Mouse (Mus musculus) kidney, embryonic 15.5 days (tissue): Measurements from ENCODE around the gene Frmd4b. TPM values are rescaled to one million over a fixed set of nuclear protein-coding genes. Genes with fewer than 3 reads are reported as not detected.
A peak's percentile ranks its signal among the peaks of the same experiment; 100 is the strongest.

ENCODE experiments used
- ATAC-seq: fragments of 200-750 bp; cut with Nextera tagmentation; replicated peaks from 2 replicates; pipeline ENCODE4 v1.8.0; 2017; ENCODE audit warnings: moderate TSS enrichment; ENCODE audit not compliant: low FRiP score
- H3K27ac ChIP-seq: fragments of 300-500 bp; sonication (generic); 2 replicates; pipeline ENCODE4 v1.5.1; 2015; ENCODE audit warnings: mild to moderate bottlenecking, inconsistent platforms
- H3K27me3 ChIP-seq: fragments of 300-500 bp; sonication (generic); 2 replicates; pipeline ENCODE4 v1.6.1; 2015; ENCODE audit warnings: inconsistent platforms
- H3K36me3 ChIP-seq: fragments of 300-500 bp; sonication (generic); 2 replicates; pipeline ENCODE4 v1.6.1; 2015; ENCODE audit warnings: inconsistent platforms
- H3K4me1 ChIP-seq: fragments of 300-500 bp; sonication (generic); 2 replicates; pipeline ENCODE4 v1.6.1; 2015; ENCODE audit warnings: inconsistent platforms
- H3K4me2 ChIP-seq: fragments of 300-500 bp; sonication (generic); 2 replicates; pipeline ENCODE4 v1.6.1; 2015; ENCODE audit warnings: moderate library complexity, mild to moderate bottlenecking, inconsistent platforms
- H3K4me3 ChIP-seq: fragments of 300-500 bp; sonication (generic); replicated peaks from 2 replicates; pipeline ENCODE4 v1.5.1; 2015; ENCODE audit warnings: mild to moderate bottlenecking, inconsistent platforms
- H3K9ac ChIP-seq: fragments of 300-500 bp; sonication (generic); 2 replicates; pipeline ENCODE4 v1.6.1; 2015; ENCODE audit warnings: mild to moderate bottlenecking, inconsistent platforms
- H3K9me3 ChIP-seq: fragments of 300-500 bp; sonication (generic); replicated peaks from 2 replicates; pipeline ENCODE4 v1.6.1; 2016; ENCODE audit warnings: inconsistent platforms
- WGBS: fragments of 180-500 bp; shearing (Covaris S2); methylation state at CpG from one replicate; pipeline ENCODE4 v1.1.7; 2015; ENCODE audit warnings: mixed read lengths; 5-methylcytosine and 5-hydroxymethylcytosine counted together
- polyA plus RNA-seq: library from polyadenylated mRNA; unstranded; fragments of >200 nt; fragmentation: Nextera tagmentation; extraction: Ambion mirVana; gene quantifications from 2 replicates; pipeline ENCODE4 v1.2.1, GENCODE M21; 2015

The Frmd4b gene
- polyA plus RNA-seq, 1 experiment from 2014 or later: 16.2 TPM

- ATAC-seq: no peak
- Histone ChIP-seq H3K9me3 (no peaks in the 10 kb centered on the region; the same call in 1 of the 2 replicates), H3K4me3 (no peak overlapping the region), H3K27me3 (no peaks in the 10 kb centered on the region), H3K4me2 (no peak overlapping the region), H3K27ac (no peak overlapping the region), H3K4me1 (no peaks in the 10 kb centered on the region), H3K36me3 (no peaks in the 10 kb centered on the region), H3K9ac (no peak overlapping the region)
- whole genome bisulfite sequencing: 88% methylated on average over 4 of the region's 4 CpGs
These were observed 66.2 kb downstream of the Frmd4b start for GRCm38 (mm10) chr6:97551161-97551560.

- 77% methylated on average over 2 of the region's 2 CpGs for WGBS
- no peak overlapping the region for H3K27ac ChIP-seq
- H3K4me2 ChIP-seq: no peak overlapping the region
- ATAC-seq: no peak
- no peaks in the 10 kb centered on the region for H3K27me3 ChIP-seq
- H3K9me3 ChIP-seq: no peaks in the 10 kb centered on the region
- H3K4me1 ChIP-seq: no peaks in the 10 kb centered on the region
- H3K36me3 ChIP-seq: no peaks in the 10 kb centered on the region
- H3K4me3 ChIP-seq: no peak overlapping the region
- no peak overlapping the region for H3K9ac ChIP-seq
These were observed 76.9 kb downstream of the Frmd4b start for GRCm38 (mm10) chr6:97540458-97540857.

- ATAC-seq: no peak
- Histone ChIP-seq H3K9me3 (no peaks in the 10 kb centered on the region), H3K9ac (no peak overlapping the region), H3K27ac (no peak overlapping the region), H3K27me3 (no peaks in the 10 kb centered on the region), H3K4me2 (no peak overlapping the region), H3K36me3 (no peaks in the 10 kb centered on the region), H3K4me3 (no peak overlapping the region), H3K4me1 (no peaks in the 10 kb centered on the region)
- WGBS: 90% methylated on average over 9 of the region's 9 CpGs
These were observed 81.4 kb downstream of the Frmd4b start for GRCm38 (mm10) chr6:97535763-97536445.

- WGBS: 68% methylated on average over 4 of the region's 4 CpGs
These were observed 86.3 kb downstream of the Frmd4b start for GRCm38 (mm10) chr6:97531043-97531442.

GRCm38 (mm10) chr6:97528961-97529680, 88.2 kb downstream of the Frmd4b start:
- no peak overlapping the region for H3K9ac ChIP-seq

More at GRCm38 (mm10) chr6:97531043-97531442, 86.3 kb downstream of the Frmd4b start:
- no peak for ATAC-seq
- Histone ChIP-seq H3K27me3 (no peaks in the 10 kb centered on the region), H3K4me3 (no peak overlapping the region), H3K9me3 (no peaks in the 10 kb centered on the region), H3K36me3 (no peaks in the 10 kb centered on the region), H3K9ac (no peak overlapping the region), H3K4me1 (no peaks in the 10 kb centered on the region), H3K4me2 (no peak overlapping the region), H3K27ac (no peak overlapping the region)

GRCm38 (mm10) chr6:97526092-97526491, 91.2 kb downstream of the Frmd4b start:
- Histone ChIP-seq H3K36me3 (no peaks in the 10 kb centered on the region), H3K4me1 (peaks cover 5% of the 10 kb centered on the region), H3K4me3 (no peak overlapping the region), H3K9me3 (no peaks in the 10 kb centered on the region), H3K27me3 (0 out of 2 replicates have a peak, but pooled peaks cover 4% of the 10 kb centered on the region), H3K4me2 (no peak overlapping the region), H3K27ac (no peak overlapping the region), H3K9ac (no peak overlapping the region)
- peak; percentile 69; the same call in 1 of the 2 replicates for ATAC-seq
- WGBS: 18% methylated on average over 8 of the region's 8 CpGs

More at GRCm38 (mm10) chr6:97528961-97529680, 88.2 kb downstream of the Frmd4b start:
- H3K4me1 ChIP-seq: no peaks in the 10 kb centered on the region
- no peak overlapping the region for H3K4me3 ChIP-seq
- no peaks in the 10 kb centered on the region for H3K27me3 ChIP-seq
- ATAC-seq: no peak
- no peak overlapping the region for H3K27ac ChIP-seq
- no peaks in the 10 kb centered on the region for H3K9me3 ChIP-seq
- WGBS: 56% methylated on average over 15 of the region's 15 CpGs
- no peak overlapping the region for H3K4me2 ChIP-seq
- no peaks in the 10 kb centered on the region for H3K36me3 ChIP-seq

GRCm38 (mm10) chr6:97523118-97523517, 94.2 kb downstream of the Frmd4b start:
- peak; percentile 57 for ATAC-seq
- no peak overlapping the region for H3K4me3 ChIP-seq
- peaks cover 9% of the 10 kb centered on the region for H3K4me1 ChIP-seq
- no peak overlapping the region for H3K9ac ChIP-seq
- no peaks in the 10 kb centered on the region for H3K36me3 ChIP-seq
- H3K9me3 ChIP-seq: no peaks in the 10 kb centered on the region
- H3K27ac ChIP-seq: no peak overlapping the region
- 0% methylated on average over 11 of the region's 11 CpGs for WGBS
- 0 out of 2 replicates have a peak, but pooled peaks cover 4% of the 10 kb centered on the region for H3K27me3 ChIP-seq
- H3K4me2 ChIP-seq: peak overlapping the region; percentile 50

GRCm38 (mm10) chr6:97521279-97522038, 95.9 kb downstream of the Frmd4b start:
- Histone ChIP-seq H3K27ac (no peak overlapping the region), H3K9ac (no peak overlapping the region), H3K9me3 (no peaks in the 10 kb centered on the region), H3K4me2 (no peak overlapping the region), H3K27me3 (0 out of 2 replicates have a peak, but pooled peaks cover 4% of the 10 kb centered on the region), H3K4me3 (no peak overlapping the region), H3K4me1 (peaks cover 20% of the 10 kb centered on the region), H3K36me3 (no peaks in the 10 kb centered on the region)
- WGBS: 68% methylated on average over 13 of the region's 13 CpGs
- ATAC-seq: no peak

- Histone ChIP-seq H3K36me3 (no peaks in the 10 kb centered on the region), H3K4me3 (no peak overlapping the region), H3K4me1 (peaks cover 20% of the 10 kb centered on the region), H3K27ac (no peak overlapping the region), H3K9ac (no peak overlapping the region), H3K27me3 (0 out of 2 replicates have a peak, but pooled peaks cover 4% of the 10 kb centered on the region), H3K4me2 (no peak overlapping the region), H3K9me3 (no peaks in the 10 kb centered on the region)
- no peak for ATAC-seq
- WGBS: 46% methylated on average over 2 of the region's 2 CpGs
These were observed 96.8 kb downstream of the Frmd4b start for GRCm38 (mm10) chr6:97520566-97520965.

- Histone ChIP-seq H3K27ac (no peak overlapping the region), H3K36me3 (no peaks in the 10 kb centered on the region), H3K9ac (no peak overlapping the region), H3K9me3 (no peaks in the 10 kb centered on the region), H3K4me3 (no peak overlapping the region), H3K4me1 (peaks cover 20% of the 10 kb centered on the region), H3K4me2 (no peak overlapping the region), H3K27me3 (0 out of 2 replicates have a peak, but pooled peaks cover 4% of the 10 kb centered on the region)
- no peak for ATAC-seq
- 74% methylated on average over 10 of the region's 10 CpGs for WGBS
These were observed 97.8 kb downstream of the Frmd4b start for GRCm38 (mm10) chr6:97519553-97519952.

- Histone ChIP-seq H3K4me1 (peaks cover 20% of the 10 kb centered on the region), H3K4me2 (no peak overlapping the region), H3K27me3 (0 out of 2 replicates have a peak, but pooled peaks cover 4% of the 10 kb centered on the region), H3K4me3 (no peak overlapping the region), H3K27ac (no peak overlapping the region), H3K9me3 (no peaks in the 10 kb centered on the region), H3K9ac (no peak overlapping the region), H3K36me3 (no peaks in the 10 kb centered on the region)
- 25% methylated on average over 1 of the region's 2 CpGs for WGBS
- no peak for ATAC-seq
These were observed 98.9 kb downstream of the Frmd4b start for GRCm38 (mm10) chr6:97518467-97518866.
